Mouse (Mus musculus) left cerebral cortex, postnatal 14 days (tissue): ENCODE measurements at regions not wholly inside any gene's neighbourhood (a gene's known extent, or its start where the extent isn't known, plus 50 kb on each side); places are given as distances from the start of the nearest gene placed in this dataset.

Experiments used
- DNase-seq, 2 experiments: peaks; one replicate each; pipeline ENCODE4 v3.0.0; 2021 to 2022; ENCODE audit warnings: low spot score in 2 of 2, mixed read lengths in 1 of 2
- intact Hi-C: fragments of 180-260 bp; cut with DNase I; formaldehyde crosslinking; loops from one replicate; pipeline ENCODE4 v1.15.1; 2025

- intact Hi-C loops, result no loop called here
- peak; percentile 6 to 42 for DNase-seq
Measured at GRCm38 (mm10) chr19:51482168-51482907, 781.8 kb upstream of the Ins1 start.
